Mouse (Mus musculus) hematopoietic stem cell, adult 5-6 weeks (primary cell): ENCODE data around the gene Gm49416. TPM values are rescaled to one million over a fixed set of nuclear protein-coding genes. Genes with fewer than 3 reads are reported as not detected.
"Not testable (repeated sequence)": the region's sequence is repeated elsewhere in the genome, so short reads cannot be mapped to it uniquely, and the experiment has no call there.

Experiments
- ATAC-seq, 2 experiments: fragments of 125-278 bp in 1 of 2; replicated peaks in 1 of 2; 2 replicates each; pipeline ENCODE4 v1.8.0; 2016 to 2017; ENCODE audit warnings: inconsistent platforms in 2 of 2, mild to moderate bottlenecking in 2 of 2, moderate number of reproducible peaks in 2 of 2, low read depth in 1 of 2, moderate TSS enrichment in 1 of 2; ENCODE audit not compliant: low FRiP score in 2 of 2, poor library complexity in 2 of 2, severe bottlenecking in 2 of 2, insufficient read depth in 1 of 2, low TSS enrichment in 1 of 2
- total RNA-seq: library from RNA; stranded (forward); fragments of 172-1452, 232-1000 nt; gene quantifications from 2 replicates; pipeline ENCODE4 v1.2.3, GENCODE M21; 2017

The Gm49416 gene
- not detected in 2 replicates for total RNA-seq

DNA sequence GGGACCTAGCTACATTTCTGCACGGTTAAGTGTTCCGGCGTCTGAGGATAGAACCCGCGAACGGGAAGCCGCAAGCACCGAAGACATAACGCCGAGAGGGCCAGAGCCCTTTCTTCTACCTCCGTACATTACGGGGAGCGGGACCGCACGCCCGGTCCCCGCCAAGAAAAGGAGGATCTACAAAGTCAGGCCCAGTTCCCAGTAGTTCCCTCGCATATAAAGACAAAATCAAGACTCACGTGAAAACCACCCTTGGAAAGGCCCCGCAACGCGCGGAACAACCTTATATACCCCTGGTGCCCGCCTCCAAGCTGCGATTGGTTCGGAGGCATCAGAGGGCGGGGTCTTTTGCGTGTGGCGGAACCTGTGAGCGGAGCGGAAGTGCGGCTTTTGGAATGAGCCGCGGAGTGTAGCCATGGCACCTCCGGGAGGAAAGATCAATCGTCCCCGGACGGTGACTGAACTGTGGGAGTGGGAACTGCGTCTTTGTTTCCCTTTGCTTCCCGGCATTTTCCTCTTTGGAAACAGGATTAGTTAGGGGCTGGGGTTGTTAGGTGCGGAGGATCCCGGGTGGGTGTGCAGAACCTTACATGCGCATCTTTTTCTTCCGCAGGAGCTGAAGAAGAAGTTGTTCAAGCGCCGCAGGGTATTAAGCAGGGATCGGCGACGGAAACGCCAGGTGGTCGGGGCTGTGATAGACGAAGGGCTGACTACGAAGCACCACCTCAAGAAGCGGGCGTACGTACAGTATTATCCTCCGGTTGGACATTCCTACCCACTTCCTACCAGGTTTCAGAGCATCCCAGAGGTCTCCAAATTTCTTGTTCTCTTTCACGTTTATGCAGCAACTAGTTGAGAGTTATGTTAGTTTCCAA lies at the start of gene Gm49416, which contains the start of gene 1810009A15Rik:
TSS of gene Gm49416 (plus strand) at position 416 of the 875 bp plus-strand sequence.
TSS of gene 1810009A15Rik (plus strand) at position 343 of the 875 bp plus-strand sequence.
- ATAC-seq = peak; percentile 96 to 97

DNA sequence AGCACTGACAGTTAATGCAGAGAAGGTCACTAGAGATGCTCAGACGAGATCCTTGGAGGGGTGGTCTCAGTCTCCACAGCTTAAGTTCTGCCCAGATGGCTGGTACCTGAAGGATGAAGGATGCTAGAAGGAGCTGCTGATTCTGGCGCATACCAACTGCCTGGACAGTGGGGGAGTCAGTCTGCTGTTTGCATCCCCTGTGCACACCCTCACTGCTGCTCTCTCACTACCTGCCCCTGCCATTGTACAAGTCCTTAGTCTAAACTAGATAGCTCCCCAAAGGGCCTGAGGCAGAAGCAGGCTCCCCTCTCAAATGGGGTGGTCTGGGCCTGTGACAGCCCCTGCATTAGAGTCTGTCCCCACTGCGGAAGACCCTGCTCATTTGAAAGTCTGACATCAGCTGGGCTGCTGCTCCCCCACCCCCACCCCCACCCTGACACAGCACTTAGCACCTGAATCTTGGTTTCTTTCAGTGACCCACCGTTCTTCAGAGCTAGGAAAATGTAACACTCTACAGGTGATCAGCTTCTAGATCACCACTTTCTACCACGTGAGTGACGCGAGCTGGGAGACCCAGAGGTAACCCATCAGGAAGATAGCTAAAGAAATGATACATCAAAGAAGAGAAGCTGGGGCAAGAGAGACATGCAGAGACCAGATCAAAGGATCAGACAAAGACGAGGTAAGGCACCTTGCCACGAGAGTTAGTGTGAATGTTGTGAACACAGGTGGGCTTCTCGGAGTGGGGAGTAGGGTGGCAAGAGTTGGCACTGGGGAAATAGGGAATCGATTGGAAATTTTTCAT lies 49.4 kb upstream of the Gm49416 start, which contains the start of gene Gng3:
TSS of gene Gng3 (minus strand) at position 92 of the 805 bp plus-strand sequence.
- ATAC-seq = no peak

DNA sequence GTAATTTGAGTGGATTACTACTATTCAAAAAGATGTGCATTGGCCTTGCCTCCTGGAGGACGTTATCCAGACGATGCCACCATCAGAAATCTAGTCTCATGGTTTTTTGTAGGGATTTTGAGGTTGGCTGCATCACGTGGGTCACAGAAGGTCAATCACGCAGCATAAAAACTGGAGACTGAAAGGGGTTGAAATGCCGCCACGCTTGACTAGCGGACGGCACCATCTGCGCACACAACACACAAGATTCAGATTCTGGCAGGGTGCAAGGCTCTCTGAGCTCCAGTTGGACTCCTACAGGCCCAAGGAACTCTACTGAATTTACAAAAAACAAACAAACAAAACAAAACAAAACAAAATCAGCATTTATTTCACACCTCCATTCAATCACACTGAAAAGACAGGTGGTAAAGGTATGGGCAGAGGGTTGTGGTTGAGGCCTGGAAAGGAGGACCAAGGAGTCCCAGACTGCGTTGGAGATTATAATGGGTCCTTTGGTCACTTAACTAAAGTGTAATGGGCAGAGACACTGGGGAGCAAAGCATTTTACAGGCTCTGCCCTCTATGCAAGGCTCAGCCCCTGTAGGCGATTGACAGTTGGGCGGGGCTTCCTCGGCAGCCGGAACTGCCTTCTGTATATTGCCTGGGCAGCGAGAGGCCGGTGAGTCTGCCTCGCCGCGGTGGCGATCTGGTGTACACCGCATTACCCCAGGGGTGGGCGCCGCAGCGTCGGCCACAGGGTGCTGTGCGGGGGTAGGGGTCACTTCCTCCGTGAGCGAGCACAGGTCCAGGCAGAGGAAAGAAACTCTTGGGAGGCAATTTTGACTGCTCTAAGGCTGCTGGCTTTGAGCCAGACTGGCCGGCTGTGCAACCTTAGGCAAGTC lies 48.6 kb upstream of the Gm49416 start:
- ATAC-seq = peak; percentile 58 to 59

DNA sequence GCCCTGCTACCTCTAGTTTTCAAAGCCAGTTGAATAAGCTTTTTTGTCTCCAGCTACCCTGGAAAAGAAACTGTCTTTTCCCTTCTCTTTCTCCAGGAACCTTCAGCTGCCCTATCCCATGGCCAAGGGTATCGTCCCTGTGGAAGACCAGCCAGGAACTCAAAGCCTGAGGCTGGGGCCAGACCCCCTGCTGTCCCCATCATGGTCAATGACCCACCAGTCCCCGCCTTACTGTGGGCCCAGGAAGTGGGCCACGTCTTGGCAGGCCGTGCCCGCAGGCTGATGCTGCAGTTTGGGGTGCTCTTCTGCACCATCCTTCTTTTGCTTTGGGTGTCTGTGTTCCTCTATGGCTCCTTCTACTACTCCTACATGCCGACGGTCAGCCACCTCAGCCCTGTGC lies 47.7 kb upstream of the Gm49416 start:
- no peak for ATAC-seq

DNA sequence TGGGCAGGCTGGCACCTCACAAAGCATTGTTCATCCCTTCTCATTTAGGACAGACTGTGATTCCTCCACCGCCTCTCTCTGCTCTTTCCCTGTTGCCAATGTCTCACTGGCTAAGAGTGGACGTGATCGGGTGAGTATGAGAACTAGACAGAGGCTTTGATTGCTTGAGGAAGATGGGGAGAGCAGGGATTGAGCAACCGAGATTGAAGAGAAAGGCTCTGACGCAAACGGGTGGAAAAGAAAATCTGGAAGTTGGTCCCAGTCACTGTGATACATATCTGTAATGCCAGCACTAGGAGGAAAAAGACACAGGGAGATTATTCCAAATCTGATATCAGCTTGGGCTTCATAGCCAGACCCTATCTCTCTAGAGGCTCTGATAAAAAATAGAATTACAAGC lies 45.8 kb upstream of the Gm49416 start:
- no peak for ATAC-seq

DNA sequence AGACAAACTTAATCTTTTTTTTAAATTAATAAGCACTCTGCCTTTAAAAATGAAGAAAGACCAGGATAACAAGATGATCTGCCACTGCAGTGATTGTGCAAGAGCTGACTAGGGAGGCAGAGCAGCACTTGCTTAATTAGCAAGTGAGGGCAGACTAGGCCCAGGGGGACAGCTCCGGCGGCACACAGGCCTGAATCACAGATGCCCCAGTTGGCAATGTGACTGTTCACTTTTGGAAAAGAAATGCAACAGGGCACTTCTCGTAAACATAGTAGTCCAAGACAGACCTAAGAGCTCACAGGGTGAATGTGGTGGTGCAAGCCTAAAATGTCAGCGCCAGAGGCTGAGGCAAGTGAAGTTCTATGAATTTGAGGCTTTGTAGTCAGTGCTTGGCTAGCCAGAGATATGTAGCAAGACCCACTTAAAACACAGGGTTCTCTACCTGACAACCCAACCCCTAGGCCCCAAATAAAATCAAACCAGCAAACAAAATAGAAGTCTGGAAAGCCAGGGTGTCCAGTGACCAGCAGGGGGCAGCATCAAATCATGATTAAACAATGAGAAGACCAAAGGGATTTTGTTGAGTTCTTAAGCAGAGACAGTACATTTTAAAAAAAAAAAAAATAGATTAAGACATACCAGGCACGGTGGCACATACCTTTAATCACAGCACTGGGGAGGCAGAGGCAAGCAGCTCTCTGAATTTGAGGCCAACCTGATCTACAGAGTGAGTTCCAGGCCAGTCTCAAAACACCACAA lies 44.2 kb upstream of the Gm49416 start:
- ATAC-seq = peak; percentile 20 to 55; a peak in 2 of 4 replicates

DNA sequence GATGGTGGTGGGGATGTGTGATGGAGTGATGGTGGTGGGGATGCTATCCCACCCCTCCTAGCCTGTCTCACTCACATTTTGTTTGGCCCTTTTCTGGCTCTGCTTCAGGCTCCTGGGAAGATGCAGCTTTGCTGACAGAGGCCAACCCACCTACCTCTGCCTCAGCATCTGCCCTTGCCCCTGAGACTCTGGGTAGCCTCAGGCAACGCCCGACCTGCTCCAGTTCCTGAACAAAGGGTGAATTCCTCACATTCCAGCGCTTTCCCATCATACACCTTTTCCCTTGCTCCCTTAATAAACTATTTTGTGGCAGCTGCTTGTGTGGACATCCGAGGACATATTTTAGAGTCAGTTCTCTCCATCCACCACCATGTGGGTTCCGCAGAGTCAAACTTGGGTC lies 40.4 kb upstream of the Gm49416 start:
- ATAC-seq = no peak

DNA sequence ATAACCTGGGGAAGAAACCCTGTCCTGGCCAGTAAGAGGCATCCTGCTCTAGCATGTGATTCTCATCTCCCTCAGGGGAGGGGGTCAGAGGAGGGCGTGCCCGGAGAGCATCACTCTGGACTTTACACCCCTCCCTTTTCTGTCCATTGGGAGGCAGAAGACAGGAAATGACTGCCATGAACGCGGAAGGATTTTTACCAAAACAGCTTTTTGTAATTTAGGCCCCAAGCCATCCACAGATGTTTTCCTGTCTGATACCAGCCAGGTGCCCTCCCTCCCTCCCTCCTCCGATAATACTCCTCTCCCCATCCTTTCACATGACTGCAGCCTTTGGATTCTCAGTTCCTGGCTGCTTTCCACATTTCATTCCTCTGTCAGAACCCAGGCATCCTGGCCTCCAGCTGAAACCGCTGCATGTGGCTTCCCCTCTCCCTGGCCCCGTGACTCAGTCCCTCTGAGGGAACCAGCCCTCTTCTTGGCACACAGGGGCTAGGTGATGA lies 38.3 kb upstream of the Gm49416 start, which contains the start of gene Lrrn4cl:
TSS of gene Lrrn4cl (plus strand) at position 367 of the 500 bp plus-strand sequence.
- ATAC-seq = no peak

DNA sequence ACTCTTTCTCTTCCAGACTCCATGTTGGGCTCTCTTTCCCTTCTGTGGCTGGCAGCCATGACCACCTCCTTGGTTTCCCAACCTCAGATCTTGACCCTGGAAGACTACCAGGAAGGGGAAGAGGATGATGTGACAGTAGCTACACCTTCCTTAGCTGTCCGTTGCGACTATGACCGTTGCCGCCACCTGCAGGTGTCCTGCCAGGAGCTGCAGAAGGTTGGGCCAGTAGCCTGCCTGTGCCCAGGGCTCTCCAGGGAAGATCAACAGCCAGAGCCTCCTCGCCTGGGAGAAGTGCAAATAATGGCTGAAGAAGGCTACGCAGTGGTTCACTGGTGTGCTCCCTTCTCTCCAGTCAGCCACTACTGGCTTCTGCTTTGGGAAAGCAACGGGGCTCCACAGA lies 37.1 kb upstream of the Gm49416 start:
- ATAC-seq = no peak

DNA sequence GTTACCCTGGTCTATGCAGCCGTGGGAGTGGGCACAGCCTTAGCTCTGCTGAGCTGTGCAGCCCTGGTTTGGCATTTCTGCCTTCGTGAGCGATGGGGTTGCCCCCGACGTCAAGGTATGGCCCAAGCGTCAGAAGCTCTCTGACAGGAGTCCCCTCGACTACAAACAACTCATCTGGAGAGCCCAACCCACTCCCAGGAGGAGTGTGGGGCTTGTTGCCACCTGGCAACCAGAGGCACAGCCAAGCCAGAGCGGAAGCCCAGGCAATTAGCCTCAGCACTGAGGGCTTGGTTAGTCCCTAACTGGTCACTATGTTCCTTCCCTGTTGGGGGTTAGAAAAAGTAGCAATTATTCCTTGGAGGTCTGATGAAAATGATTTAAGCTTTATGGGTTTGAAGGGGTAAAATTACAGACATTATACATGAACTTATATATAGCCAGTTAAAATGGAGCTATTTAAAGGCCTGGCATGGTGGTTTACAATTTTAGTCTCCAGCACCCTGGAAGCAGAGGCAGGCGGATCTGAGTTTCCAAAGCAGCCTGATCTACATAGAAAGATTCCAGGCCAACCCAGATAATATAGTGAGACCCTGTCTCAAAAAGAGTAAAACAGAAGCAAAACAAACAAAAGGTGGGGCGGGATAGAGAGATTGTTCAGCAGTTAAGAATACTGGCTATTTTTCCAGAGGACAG lies 36.3 kb upstream of the Gm49416 start:
- ATAC-seq = no peak

DNA sequence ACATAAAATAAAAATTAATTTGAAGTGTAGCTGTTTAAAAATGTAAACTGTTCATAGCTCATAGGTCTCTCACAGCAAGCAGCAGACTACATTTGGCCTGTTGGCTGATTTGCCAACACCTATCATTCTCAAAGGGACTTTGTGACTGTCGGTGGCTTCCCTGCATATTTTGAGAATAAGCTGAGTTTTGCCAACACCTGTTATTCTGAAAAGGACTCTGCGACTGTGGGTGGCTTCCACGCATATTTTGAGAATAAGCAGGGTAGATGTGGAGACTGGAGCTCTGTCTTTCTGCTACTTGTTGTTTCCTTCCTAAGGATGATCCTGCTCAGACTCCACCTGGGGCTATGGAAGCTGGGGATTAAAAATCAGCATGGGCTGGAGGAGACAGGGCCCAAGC lies 35.6 kb upstream of the Gm49416 start:
- ATAC-seq = no peak

DNA sequence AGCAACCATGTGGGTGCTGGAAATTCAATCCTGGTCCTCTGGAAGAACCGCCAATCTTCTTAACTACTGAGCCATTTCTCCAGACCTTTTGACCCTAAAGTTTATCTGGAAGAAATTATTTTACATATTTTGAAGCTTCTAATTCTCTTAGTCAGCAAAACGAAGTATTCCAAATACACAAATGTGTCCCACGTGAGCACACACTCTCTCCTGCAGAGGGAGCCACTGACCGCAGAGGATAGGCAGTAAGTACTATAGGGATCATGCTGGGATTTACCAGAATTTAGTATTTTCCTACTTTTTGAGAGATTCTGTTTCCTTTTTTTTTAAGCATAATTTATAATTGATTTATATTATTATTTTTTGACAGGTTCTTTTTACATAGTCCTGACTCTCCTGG lies 31.0 kb upstream of the Gm49416 start:
- peak; percentile 53 to 56; a peak in 2 of 4 replicates for ATAC-seq

DNA sequence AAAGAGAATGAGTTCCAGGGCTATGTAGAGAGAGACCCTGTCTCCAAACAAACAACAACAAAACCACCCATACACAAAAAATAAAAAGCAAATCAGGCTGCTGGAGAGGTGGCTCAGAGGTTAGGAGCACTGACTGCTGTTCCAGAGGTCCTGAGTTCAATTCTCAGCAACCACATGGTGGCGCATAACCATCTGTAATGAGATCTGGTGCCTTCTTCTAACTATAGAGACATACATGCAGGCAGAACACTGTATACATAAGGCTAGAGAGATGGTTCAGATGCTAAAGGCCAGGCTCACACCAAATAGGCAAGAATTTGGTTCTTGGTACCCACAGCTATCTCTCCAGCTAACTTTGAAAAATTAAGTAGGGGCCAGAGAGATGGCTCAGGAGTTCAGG lies 29.7 kb upstream of the Gm49416 start:
- ATAC-seq = no peak

DNA sequence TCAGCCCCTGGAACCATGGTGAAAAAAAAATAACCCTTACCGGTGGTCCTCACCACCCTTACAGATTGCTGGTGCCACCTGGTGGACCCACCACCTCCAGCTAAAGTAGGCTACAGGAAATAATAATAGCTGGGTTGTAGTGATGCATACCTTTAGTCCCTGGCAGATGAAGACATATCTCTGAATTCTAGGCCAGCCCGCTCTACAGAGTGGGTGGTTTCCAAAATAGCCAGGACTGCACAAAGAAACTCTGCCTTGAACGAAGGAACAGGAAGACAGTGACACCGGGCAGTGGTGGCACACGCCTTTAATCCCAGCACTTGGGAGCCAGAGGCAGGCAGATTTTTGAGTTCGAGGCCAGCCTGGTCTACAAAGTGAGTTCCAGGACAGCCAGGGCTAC lies 24.5 kb upstream of the Gm49416 start:
- ATAC-seq = no peak

DNA sequence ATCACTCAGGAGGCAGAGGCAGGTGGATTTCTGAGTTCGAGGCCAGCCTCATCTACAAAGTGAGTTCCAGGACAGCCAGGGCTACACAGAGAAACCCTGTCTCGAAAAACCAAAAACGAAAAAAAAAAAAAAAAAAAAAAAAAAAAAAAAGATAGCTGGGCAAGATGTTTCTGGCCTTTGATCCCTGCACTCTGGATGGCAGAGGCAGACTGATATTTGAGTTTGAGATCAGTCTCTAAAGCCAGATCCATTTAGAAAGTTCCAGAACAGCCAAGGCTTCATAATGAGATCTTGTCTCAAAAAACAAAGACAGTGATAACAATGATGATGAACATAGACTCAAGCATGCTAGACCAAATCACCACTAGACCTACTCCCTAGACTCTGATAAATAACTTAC lies 18.3 kb upstream of the Gm49416 start:
- ATAC-seq = not testable (repeated sequence)

DNA sequence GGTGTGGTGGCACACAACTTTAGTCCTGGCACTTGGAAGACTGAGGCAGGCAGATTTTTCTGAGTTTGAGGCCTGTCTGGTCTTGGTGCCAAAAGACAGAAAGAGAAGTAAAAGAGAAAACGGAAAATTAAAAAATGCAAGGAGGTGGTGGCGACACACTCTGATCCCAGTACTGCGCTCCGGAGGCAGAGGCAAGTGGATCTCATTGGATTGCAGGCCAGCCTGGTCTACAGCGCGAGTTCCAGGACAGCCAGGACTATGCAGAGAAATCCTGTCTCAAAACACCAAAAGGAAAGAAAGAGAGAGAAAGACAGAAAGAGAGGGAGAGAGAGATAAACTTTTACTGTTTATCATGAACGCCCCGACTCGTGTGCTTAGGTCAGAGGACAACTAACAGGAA lies 17.9 kb upstream of the Gm49416 start:
- no peak for ATAC-seq
